Mouse (Mus musculus) liver, embryonic 13.5 days (tissue): ENCODE measurements around the gene Pde4d. TPM values are rescaled to one million over a fixed set of nuclear protein-coding genes. Genes with fewer than 3 reads are reported as not detected.

Experiments used
- ATAC-seq: fragments of 200-750 bp; cut with Nextera tagmentation; 2 replicates; pipeline ENCODE4 v1.8.0; 2017; ENCODE audit warnings: low read depth, mild to moderate bottlenecking, moderate number of reproducible peaks, moderate library complexity
- DNase-seq: peaks from one replicate; pipeline ENCODE4 v3.0.0; 2022
- H3K27ac ChIP-seq: fragments of 300-500 bp; sonication (generic); 2 replicates; pipeline ENCODE4 v1.5.1; 2015; ENCODE audit warnings: moderate library complexity, mild to moderate bottlenecking, inconsistent platforms
- H3K27me3 ChIP-seq: fragments of 300-500 bp; sonication (generic); 2 replicates; pipeline ENCODE4 v1.6.1; 2015; ENCODE audit warnings: mild to moderate bottlenecking, inconsistent platforms
- H3K36me3 ChIP-seq: fragments of 300-500 bp; sonication (generic); 2 replicates; pipeline ENCODE4 v1.6.1; 2015; ENCODE audit warnings: mild to moderate bottlenecking, inconsistent platforms
- H3K4me1 ChIP-seq: fragments of 300-500 bp; sonication (generic); replicated peaks from 2 replicates; pipeline ENCODE4 v1.6.1; 2015; ENCODE audit warnings: inconsistent platforms
- H3K4me2 ChIP-seq: fragments of 300-500 bp; sonication (generic); 2 replicates; pipeline ENCODE4 v1.6.1; 2015; ENCODE audit warnings: inconsistent platforms, mild to moderate bottlenecking, moderate library complexity
- H3K4me3 ChIP-seq: fragments of 300-500 bp; sonication (generic); replicated peaks from 2 replicates; pipeline ENCODE4 v1.5.1; 2015; ENCODE audit warnings: mild to moderate bottlenecking, inconsistent platforms
- H3K9ac ChIP-seq: fragments of 300-500 bp; sonication (generic); 2 replicates; pipeline ENCODE4 v1.6.1; 2015; ENCODE audit warnings: mild to moderate bottlenecking, inconsistent platforms
- H3K9me3 ChIP-seq: fragments of 300-500 bp; sonication (generic); replicated peaks from 2 replicates; pipeline ENCODE4 v1.6.1; 2016; ENCODE audit warnings: inconsistent platforms
- WGBS: fragments of 180-500 bp; shearing (Covaris S2); methylation state at CpG from one replicate; pipeline ENCODE4 v1.1.7; 2015; ENCODE audit not compliant: insufficient replicate concordance; 5-methylcytosine and 5-hydroxymethylcytosine counted together
- polyA plus RNA-seq: library from polyadenylated mRNA; unstranded; fragments of >200 nt; fragmentation: Nextera tagmentation; extraction: Ambion mirVana; gene quantifications from 2 replicates; pipeline ENCODE4 v1.2.1, GENCODE M21; 2015

The Pde4d gene
- polyA plus RNA-seq, 1 experiment from 2014 or later: 11.8 TPM

GRCm38 (mm10) chr13:109661345-109661744 is 1211.6 kb downstream of the Pde4d start:
- H3K9ac ChIP-seq: no peak overlapping the region
- peaks cover 47% of the 10 kb centered on the region for H3K4me1 ChIP-seq
- H3K9me3 ChIP-seq: no peaks in the 10 kb centered on the region
- no peaks in the 10 kb centered on the region for H3K27me3 ChIP-seq
- DNase-seq (no peak), ATAC-seq (no peak)
- no peak overlapping the region for H3K4me2 ChIP-seq
- no peaks in the 10 kb centered on the region for H3K36me3 ChIP-seq
- H3K4me3 ChIP-seq: no peak overlapping the region
- WGBS: 83% methylated on average over 3 of the region's 3 CpGs
- H3K27ac ChIP-seq: no peak overlapping the region

- DNase-seq (no peak), ATAC-seq (no peak)
- H3K27me3 ChIP-seq: no peaks in the 10 kb centered on the region
- peaks cover 51% of the 10 kb centered on the region for H3K4me1 ChIP-seq
- WGBS: 65% methylated on average over 5 of the region's 5 CpGs
- H3K4me2 ChIP-seq: no peak overlapping the region
- H3K27ac ChIP-seq: peak overlapping the region; percentile 51; the same call in 1 of the 2 replicates
- no peaks in the 10 kb centered on the region for H3K36me3 ChIP-seq
- H3K4me3 ChIP-seq: no peak overlapping the region
- no peaks in the 10 kb centered on the region for H3K9me3 ChIP-seq
- H3K9ac ChIP-seq: no peak overlapping the region
Observed at GRCm38 (mm10) chr13:109662099-109662498, 1212.4 kb downstream of the Pde4d start.

- Histone ChIP-seq H3K27me3 (no peaks in the 10 kb centered on the region), H3K9ac (no peak overlapping the region), H3K27ac (peak overlapping the region; percentile 51), H3K4me2 (no peak overlapping the region), H3K4me3 (no peak overlapping the region), H3K4me1 (peaks cover 51% of the 10 kb centered on the region), H3K9me3 (no peaks in the 10 kb centered on the region), H3K36me3 (no peaks in the 10 kb centered on the region)
- ATAC-seq (no peak), DNase-seq (no peak)
- WGBS: 73% methylated on average over 3 of the region's 3 CpGs
Observed at GRCm38 (mm10) chr13:109662731-109663130, 1213.0 kb downstream of the Pde4d start.

GRCm38 (mm10) chr13:109664956-109665802 is 1215.4 kb downstream of the Pde4d start:
- ATAC-seq (peak; percentile 58), DNase-seq (no peak)
- Histone ChIP-seq H3K27ac (peak overlapping the region; percentile 93), H3K9me3 (no peaks in the 10 kb centered on the region), H3K36me3 (no peaks in the 10 kb centered on the region), H3K27me3 (no peaks in the 10 kb centered on the region), H3K4me1 (peaks cover 63% of the 10 kb centered on the region), H3K4me2 (peak overlapping the region; percentile 60), H3K9ac (peak overlapping the region; percentile 59), H3K4me3 (peak overlapping the region; percentile 6; the same call in 1 of the 2 replicates)
- WGBS: 50% methylated on average over 10 of the region's 10 CpGs

GRCm38 (mm10) chr13:109665803-109666403 is 1216.2 kb downstream of the Pde4d start:
- ATAC-seq (peak; percentile 98), DNase-seq (peak; percentile 65)
- H3K4me1 ChIP-seq: peaks cover 68% of the 10 kb centered on the region
- H3K27me3 ChIP-seq: no peaks in the 10 kb centered on the region
- H3K9ac ChIP-seq: peak overlapping the region; percentile 59
- H3K9me3 ChIP-seq: no peaks in the 10 kb centered on the region
- 13% methylated on average over 10 of the region's 10 CpGs for WGBS
- H3K27ac ChIP-seq: peak overlapping the region; percentile 93
- peak overlapping the region; percentile 60 for H3K4me2 ChIP-seq
- H3K4me3 ChIP-seq: peak overlapping the region; percentile 19; the same call in 1 of the 2 replicates
- H3K36me3 ChIP-seq: no peaks in the 10 kb centered on the region

GRCm38 (mm10) chr13:109669965-109670364 is 1220.2 kb downstream of the Pde4d start:
- DNase-seq: no peak
- Histone ChIP-seq H3K36me3 (no peaks in the 10 kb centered on the region), H3K9me3 (no peaks in the 10 kb centered on the region), H3K4me1 (peaks cover 67% of the 10 kb centered on the region), H3K27me3 (no peaks in the 10 kb centered on the region), H3K27ac (peak overlapping the region; percentile 6; the same call in 1 of the 2 replicates), H3K4me2 (no peak overlapping the region), H3K9ac (no peak overlapping the region), H3K4me3 (no peak overlapping the region)
- no peak for ATAC-seq
- 86% methylated on average over 4 of the region's 4 CpGs for WGBS

GRCm38 (mm10) chr13:109671589-109672347 is 1222.0 kb downstream of the Pde4d start:
- H3K4me2 ChIP-seq: no peak overlapping the region
- no peaks in the 10 kb centered on the region for H3K27me3 ChIP-seq
- ATAC-seq (no peak), DNase-seq (no peak)
- H3K36me3 ChIP-seq: no peaks in the 10 kb centered on the region
- H3K4me3 ChIP-seq: no peak overlapping the region
- H3K9me3 ChIP-seq: no peaks in the 10 kb centered on the region
- peaks cover 59% of the 10 kb centered on the region for H3K4me1 ChIP-seq
- 64% methylated on average over 8 of the region's 8 CpGs for WGBS
- no peak overlapping the region for H3K9ac ChIP-seq
- 0 out of 2 replicates have a peak overlapping the region, but pooled peaks have one; percentile 11 for H3K27ac ChIP-seq

- H3K9me3 ChIP-seq: no peaks in the 10 kb centered on the region
- H3K4me2 ChIP-seq: no peak overlapping the region
- no peak overlapping the region for H3K9ac ChIP-seq
- ATAC-seq (no peak), DNase-seq (no peak)
- H3K36me3 ChIP-seq: no peaks in the 10 kb centered on the region
- no peak overlapping the region for H3K4me3 ChIP-seq
- no peaks in the 10 kb centered on the region for H3K27me3 ChIP-seq
- H3K4me1 ChIP-seq: peaks cover 59% of the 10 kb centered on the region
- WGBS: 34% methylated on average over 4 of the region's 4 CpGs
- H3K27ac ChIP-seq: peak overlapping the region; percentile 65
Observed at GRCm38 (mm10) chr13:109677047-109677446, 1227.3 kb downstream of the Pde4d start.

GRCm38 (mm10) chr13:109677617-109678016 is 1227.9 kb downstream of the Pde4d start:
- DNase-seq (no peak), ATAC-seq (peak; percentile 34)
- Histone ChIP-seq H3K9ac (no peak overlapping the region), H3K27ac (peak overlapping the region; percentile 65), H3K4me3 (no peak overlapping the region), H3K9me3 (no peaks in the 10 kb centered on the region), H3K27me3 (no peaks in the 10 kb centered on the region), H3K36me3 (no peaks in the 10 kb centered on the region), H3K4me2 (no peak overlapping the region), H3K4me1 (peaks cover 63% of the 10 kb centered on the region)
- WGBS: 35% methylated on average over 3 of the region's 3 CpGs

- ATAC-seq: no peak
- no peaks in the 10 kb centered on the region for H3K36me3 ChIP-seq
- no peak overlapping the region for H3K4me3 ChIP-seq
- 55% methylated on average over 1 of the region's 1 CpGs for WGBS
- no peak for DNase-seq
- H3K27ac ChIP-seq: no peak overlapping the region
- no peaks in the 10 kb centered on the region for H3K27me3 ChIP-seq
- H3K4me1 ChIP-seq: peaks cover 76% of the 10 kb centered on the region
- no peak overlapping the region for H3K9ac ChIP-seq
- H3K4me2 ChIP-seq: no peak overlapping the region
- no peaks in the 10 kb centered on the region for H3K9me3 ChIP-seq
Observed at GRCm38 (mm10) chr13:109678991-109679390, 1229.2 kb downstream of the Pde4d start.

- peak; percentile 75 for ATAC-seq
- Histone ChIP-seq H3K4me1 (peaks cover 88% of the 10 kb centered on the region), H3K9me3 (no peaks in the 10 kb centered on the region), H3K4me2 (no peak overlapping the region), H3K9ac (0 out of 2 replicates have a peak overlapping the region, but pooled peaks have one; percentile 22), H3K36me3 (no peaks in the 10 kb centered on the region), H3K27me3 (no peaks in the 10 kb centered on the region), H3K4me3 (no peak overlapping the region), H3K27ac (peak overlapping the region; percentile 81)
- 21% methylated on average over 8 of the region's 8 CpGs for WGBS
- DNase-seq: peak; percentile 62
Observed at GRCm38 (mm10) chr13:109680229-109680628, 1230.5 kb downstream of the Pde4d start.
